Mouse (Mus musculus) lung, postnatal 14 days (tissue): ENCODE results near the gene Galp.
"Not testable (repeated sequence)": the region's sequence is repeated elsewhere in the genome, so short reads cannot be mapped to it uniquely, and the experiment has no call there.

Experiments
- DNase-seq: peaks from one replicate; pipeline ENCODE4 v3.0.0; 2021

Galp gene

DNA sequence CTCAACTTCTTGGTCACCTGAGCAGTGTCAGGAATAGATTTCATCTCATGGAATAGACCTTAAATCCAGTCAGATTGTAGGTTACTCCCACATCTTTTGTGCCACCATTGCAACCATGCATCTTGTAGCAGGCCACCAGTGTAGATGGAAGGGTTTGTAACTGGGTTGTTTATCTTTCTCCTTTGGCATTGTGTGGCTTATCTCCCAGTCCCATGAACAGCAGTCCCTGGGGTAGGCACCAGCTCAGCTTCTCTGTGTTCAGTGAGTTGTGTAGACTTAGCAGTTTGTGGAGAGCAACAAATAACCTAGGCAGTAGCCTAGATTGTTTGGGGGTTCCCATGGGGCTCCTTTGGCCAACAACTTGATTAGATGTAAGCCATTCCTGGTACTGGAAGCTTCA, 14.0 kb upstream of the Galp start:
- DNase-seq: no peak

DNA sequence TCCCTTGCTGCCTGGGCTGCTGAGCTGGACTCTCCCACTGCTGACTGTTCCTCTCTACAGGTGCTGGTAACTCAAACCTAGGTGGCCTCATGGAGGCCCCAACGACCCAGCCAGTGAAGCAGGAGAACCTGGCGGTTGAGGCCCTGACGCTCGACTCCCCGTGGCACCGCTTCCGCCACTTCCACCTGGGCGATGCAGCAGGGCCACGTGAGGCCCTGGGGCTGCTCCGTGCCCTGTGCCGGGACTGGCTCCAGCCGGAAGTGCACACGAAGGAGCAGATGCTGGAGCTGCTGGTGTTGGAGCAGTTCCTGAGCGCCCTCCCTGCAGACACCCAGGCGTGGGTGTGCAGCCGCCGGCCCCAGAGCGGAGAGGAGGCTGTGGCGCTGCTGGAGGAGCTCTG, 13.1 kb upstream of the Galp start:
- no peak for DNase-seq

DNA sequence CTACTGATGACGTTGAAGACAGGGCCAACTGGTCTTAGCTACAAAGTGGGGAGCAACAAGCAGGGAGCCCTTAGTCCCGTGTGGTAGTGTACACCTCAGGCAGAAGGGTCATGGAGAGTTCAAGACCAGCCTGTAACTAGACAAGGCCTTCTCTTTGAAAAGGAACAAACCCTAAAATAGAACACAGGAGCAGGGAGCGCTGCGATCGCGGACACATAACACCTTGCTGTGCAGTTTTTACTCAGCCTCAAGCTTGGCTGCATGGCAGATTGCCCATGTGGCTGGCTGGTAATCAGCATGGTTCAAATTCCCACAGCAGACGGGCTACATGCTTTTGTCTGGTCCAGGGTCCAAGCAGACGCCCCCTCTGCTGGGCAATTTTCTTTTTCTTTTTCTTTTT, 12.4 kb upstream of the Galp start:
- no peak for DNase-seq

DNA sequence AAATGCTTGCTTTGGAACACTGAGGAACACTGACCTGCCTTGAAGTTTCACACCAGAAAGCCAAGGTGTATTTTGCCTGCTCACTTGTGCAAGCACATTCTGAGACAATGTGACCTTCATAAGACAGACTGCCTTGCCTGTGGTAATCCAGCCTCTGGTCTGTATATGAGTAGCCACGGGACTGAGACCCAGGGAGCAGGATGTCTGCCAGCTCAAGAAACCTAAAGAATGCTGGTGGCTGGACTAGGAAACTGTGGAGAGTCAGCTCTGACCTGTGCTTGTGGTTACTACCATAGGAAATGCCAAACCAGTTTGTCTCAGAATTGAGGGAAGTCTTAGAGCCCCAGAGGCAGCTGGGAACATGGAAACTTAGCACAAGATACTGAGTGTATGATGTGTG, 11.5 kb upstream of the Galp start:
- no peak for DNase-seq

DNA sequence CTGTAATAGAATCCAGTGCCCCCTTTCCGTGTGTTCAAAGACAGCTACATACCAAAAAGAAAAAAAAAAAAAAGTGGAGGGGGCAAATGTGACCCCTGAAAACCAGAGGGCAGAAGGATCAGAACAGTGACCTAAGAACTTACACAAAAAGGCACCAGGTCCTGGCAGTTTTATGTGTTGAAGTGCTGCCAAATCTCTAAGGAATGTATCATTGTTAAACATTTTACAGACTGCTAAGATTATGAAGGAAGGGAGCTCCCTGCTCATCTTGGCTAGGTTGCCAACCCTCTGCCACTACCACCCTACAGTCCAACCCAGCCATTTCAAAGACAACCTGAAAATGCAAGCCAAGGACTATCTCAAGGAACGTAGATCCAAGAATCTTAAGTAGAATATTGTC, 10.7 kb upstream of the Galp start:
- no peak for DNase-seq

DNA sequence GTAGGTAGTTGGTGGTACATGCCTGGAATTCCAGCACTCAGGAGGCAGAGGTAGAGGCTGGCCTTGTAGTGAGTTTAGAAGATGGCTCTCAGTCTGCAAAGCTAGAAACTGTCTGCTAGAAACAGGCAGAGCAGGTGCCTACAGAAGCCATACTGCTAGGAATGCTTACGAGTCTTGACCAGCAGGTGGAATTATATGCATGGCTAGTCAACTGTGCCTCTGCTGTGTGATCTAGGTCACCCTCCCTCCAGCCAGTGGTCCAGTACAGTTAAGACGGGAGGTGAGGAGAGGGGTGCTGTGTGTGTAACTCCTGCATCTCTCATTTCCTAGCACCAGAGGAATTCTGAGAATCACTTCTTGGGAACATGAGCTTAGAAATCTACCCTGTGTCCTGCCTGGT, 10.1 kb upstream of the Galp start:
- DNase-seq: no peak

DNA sequence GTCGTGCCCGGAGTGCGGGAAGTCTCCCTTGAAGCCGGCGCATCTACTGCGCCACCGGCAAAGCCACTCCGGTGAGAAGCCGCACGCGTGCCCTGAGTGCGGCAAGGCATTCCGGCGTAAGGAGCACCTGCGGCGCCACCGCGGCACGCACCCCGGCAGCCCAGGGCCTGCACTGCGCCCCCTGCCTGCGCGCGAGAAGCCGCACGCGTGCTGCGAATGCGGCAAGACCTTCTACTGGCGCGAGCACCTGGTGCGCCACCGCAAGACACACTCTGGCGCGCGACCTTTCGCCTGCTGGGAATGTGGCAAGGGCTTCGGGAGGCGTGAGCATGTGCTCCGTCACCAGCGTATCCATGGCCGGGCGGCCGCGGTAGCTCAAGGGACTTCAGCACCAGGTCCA, 7.3 kb upstream of the Galp start:
- DNase-seq: no peak

DNA sequence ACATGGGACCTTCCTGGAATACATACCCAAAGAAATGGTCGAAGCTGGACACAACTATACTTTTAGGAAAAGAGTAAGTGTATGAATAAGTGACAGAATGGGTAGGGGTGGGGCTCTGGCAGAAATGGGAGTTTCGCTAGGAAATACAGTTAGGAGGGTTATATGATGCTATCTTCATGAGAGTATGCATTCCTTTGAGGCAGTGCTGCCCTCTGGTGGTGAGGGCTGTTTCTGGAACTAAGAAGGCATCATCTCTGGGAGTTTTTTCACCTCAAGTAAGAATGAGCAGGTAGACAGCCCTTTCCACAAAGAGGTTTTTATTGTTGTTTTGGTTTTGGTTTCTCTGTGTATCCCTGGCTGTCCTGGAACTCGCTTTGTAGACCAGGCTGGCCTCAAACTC, 5.5 kb upstream of the Galp start:
- peak; percentile 86 for DNase-seq

DNA sequence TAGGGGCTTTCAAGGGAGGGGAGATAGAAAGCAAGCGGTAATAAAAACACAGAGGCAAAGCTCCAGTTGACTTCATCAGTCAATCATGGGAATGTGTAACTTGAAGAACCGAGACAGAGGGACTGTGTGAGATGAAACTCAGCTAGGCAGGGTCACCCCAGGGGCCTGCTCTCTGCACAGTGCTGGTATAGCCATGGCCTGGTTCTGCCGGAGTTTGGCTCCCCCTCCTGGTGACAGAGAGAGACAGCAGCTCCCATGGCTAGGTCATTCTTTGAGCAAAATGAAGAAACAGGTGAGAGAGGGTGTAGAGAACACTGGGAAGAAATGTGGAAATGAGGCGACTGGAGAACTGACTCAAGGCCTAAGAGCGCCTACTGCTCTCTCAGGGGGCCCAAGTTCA, 2.8 kb upstream of the Galp start:
- DNase-seq: peak; percentile 74

DNA sequence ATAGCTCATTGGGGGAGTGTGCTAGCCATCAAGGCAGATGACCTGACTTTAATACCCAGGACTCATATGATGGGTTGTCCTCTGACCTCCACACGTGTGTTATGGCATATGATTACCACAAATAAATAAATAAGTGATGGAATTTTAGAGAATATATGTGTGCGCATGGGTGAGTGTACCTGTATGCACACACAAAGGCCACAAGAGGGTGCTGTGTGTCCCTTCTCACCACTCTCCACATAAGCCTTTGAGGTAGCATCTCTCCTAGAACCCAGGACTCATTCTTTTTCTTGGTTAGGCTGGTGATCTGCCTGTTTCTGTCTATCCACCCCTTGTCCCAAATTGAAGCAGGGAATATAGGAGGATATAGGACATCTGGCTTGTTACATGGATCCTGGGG, 1.1 kb upstream of the Galp start:
- no peak for DNase-seq

DNA sequence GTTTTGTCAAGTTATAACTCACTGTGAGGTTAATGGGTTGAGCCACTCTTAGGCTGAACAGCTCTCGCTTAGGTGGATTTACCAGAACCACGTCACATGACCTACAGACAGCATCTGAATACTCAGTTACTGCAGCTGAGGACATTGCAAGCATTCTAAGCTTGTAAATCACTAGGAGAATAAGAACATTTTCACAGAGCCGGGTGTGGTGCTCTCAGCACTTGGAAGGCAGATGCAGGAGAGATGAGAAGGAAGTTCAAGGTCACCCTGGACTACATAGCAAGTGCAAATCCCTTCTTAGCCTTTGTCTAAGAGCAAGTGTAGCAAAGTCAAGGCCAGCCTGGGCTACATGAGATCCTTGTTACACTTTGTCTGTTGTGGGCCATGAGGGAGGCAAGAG, 7.3 kb downstream of the Galp start:
- DNase-seq: no peak

DNA sequence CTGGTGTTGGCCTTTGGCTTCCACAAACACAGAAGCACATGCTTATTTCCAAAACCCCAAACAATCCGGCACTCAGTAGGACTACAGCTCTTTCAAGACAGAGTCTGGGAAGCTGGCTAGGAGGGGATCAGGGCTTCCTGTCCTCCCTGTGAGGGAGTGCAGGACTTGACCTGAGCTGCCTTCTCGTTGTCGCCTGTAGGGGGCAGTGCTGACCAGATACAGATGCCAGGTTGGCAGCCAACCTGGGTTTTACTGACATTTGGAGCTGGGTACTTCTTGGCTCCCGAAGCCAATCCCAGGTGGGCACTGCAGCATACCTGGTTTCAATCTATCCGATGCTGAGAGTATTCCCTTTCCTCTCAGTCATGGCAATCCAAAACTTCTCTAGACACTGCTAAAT, 16.3 kb downstream of the Galp start:
- DNase-seq: peak; percentile 35

DNA sequence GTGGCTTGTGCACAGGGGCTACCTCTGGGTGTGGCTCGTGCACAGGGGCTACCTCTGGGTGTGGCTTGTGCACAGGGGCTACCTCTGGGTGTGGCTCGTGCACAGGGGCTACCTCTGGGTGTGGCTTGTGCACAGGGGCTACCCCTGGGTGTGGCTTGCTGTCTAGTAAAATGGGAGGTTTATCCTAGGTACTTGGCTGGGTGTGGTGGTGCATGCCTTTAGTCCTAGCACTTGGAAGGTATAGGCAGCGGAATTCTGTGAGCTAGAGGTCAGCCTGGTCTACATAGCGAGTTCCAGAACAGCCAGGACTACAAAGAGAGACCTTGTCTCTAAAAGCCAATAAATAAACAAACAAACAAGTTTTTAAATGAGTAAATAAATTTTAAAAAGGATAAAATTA, 17.8 kb downstream of the Galp start:
- DNase-seq: not testable (repeated sequence)

DNA sequence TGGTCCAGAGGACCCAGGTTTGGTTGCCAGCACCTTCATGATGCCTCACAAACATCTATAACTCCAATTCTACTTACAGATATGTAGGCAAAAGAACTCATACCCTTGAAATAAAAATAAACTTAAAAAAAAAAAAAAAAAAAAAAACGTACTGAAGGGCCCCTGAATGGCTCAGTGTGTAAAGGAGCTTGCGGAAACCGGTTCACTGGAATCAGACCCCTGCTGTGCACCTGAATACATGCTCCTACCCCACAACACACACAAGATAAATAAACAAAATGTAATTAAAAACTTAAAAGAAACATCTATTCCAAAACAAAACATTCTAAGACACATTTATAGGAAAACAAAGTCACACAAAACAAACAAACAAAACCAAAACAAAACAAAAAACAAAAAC, 23.3 kb downstream of the Galp start:
- DNase-seq: no peak

DNA sequence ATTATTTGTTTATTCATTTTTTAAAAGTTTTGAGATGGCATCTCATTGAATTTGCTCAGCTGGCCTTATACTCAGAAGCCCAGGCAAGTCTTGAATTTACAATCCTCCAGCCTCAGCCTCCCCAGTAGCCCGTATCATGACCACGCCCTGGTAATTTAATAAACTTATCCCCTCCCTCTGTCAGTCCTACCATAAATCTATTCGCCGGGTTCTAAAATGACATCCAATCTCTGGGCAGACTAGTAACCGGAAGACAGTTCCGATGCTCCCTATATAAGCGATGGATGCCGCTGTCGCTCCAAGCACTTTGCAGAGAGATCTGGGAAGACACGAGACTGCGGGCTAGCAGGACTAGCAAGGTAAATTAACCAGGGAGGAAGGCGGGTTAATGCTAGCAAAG, 25.1 kb downstream of the Galp start, which contains the start of gene Zscan5b:
TSS of gene Zscan5b (plus strand) at position 301 of the 400 bp plus-strand sequence.
- DNase-seq: no peak

DNA sequence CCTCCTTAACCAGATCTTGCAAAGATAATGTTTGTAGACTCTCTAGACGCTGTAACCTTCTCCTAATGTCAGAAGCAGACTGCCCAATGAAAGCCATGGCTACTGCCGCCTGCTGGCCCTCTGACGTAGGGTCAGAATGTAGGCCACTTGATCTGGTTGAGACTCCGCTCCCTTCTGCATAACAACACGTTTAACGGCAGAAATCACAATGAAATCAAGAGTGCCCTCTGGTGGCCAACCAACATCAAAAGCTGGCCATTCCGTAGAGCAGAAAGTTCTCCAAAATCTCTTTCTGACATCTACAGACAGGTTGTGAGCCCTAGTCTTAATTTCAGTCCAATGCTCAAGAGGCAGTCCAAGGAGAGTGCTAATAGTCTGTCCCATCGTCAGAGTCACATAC, 31.6 kb downstream of the Galp start:
- peak; percentile 12 for DNase-seq

DNA sequence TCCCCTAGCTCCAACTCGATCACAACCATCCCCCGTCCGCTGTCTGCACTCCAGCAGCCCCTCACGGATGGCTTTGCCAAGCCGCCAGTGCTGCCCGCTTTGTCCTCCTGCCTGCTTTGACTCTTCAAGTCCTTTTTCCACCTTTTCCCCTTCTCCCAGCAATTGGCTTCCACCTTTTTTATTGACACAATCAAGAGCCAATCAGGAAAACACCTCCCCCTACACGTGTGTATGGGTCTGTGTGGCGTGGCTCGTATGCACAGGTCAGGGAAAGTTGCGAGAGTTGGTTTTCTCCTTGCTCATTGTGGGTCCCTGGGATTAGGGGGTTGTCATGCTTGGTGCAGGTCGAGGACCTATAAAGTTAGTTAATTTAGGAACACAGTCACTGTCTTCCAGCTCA, 42.9 kb downstream of the Galp start:
- DNase-seq: no peak

DNA sequence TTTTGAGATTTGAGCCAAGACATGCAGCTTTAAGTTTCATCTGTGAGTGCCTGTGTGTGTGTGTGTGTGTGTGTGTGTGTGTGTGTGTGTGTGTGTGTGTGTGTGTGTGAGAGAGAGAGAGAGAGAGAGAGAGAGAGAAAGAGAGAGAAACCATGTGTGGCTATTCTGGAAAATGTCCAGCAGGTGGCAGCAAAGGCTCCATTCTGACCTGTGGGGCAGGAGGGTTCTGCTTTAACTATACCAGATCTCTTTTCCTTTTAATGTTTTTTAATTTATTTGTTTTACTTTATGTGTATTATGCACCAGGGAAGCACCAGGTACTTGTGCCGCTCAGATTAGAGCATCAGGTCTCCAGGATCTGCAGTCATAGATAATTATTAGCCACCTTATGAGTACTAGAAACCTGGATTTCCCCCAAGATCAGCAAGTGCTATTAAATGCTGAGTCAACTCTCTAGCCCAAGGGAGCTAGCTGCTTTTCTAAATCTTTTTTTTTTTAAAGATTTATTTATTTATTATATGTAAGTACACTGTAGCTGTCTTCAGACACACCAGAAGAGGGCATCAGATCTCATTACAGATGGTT, 44.0 kb downstream of the Galp start:
- DNase-seq: peak; percentile 63

DNA sequence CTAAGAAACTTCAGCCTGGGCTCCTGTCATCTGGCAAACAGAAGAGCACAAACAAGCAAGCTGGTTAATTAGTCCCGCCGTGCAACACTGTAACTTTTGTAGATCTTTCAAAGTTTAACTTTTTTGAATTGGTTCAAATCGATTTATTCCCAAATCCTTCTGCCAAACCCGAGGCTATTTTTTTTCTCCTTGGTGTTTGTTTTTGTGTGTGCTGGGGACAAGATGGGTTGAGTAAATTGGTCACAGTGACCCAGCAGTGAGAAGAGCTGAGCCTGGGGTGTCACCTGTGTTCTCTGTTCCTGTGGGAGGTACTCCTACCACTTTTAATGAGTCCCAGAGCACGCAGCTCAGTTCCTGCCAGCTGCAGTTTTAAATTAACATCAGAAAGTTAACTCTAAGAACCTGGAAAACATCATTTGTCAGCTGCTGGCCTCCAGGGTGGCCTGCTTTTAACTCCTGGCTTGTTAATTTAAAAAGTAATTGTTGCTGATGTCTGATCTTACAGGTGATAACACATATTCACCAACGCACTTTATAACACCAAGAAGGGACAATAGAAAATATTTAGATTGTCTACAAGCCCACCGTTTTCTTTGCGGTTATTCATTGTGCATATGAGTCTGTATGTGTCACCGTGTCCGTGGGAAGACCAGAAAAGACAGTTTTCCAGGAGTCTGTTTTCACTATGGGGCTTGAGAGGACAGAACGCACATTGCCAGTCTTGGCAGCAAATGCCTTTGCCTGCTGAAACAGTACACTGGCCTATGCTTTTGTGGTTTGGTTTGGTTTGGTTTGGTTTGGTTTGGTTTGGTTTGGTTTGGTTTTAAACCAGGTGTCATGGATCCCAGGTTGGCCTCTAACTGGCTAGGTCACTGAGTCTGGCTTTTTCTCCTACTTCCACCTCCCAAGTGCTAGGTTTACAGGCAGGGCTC, 47.7 kb downstream of the Galp start:
- DNase-seq: no peak

DNA sequence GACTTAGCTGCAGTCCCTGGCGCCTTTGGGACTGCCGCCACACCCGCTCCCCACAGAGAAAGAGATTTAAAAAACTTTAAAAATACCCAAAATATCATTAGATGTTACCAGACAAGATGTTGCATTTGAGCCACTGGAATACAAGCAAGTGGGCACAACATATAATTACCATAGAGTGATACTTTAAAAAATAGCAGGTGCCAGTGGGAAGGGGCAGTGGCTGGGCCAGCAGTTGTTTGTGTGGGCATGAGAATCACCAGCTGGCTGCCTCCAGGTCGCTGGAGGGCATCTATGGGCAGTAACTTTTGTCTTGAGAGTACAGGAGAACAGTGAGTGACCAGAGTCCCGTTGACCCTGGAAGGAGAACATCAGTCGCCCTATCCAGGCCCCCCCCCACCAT, 55.5 kb downstream of the Galp start, which contains the start of gene Epp13:
TSS of gene Epp13 (plus strand) at position 301 of the 400 bp plus-strand sequence.
- no peak for DNase-seq

DNA sequence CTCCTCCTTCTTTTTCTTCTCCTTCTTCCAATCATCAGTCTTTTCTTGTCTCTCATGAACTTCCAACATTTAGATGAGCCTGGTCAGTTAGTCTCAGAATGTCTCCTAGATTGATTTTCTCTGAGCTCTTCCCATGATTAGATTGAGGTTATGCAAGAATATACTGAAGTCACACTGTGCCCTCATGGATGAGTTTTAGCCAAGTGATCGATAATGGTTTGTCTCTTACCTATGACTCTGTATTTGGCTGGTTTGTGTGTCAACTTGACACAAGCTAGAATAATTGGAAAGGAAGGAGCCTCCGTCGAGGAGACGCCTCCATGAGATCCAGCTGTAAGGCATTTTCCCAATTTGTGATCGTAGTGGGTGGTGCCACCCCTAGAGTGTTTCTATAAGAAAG, 57.6 kb downstream of the Galp start:
- DNase-seq: no peak

DNA sequence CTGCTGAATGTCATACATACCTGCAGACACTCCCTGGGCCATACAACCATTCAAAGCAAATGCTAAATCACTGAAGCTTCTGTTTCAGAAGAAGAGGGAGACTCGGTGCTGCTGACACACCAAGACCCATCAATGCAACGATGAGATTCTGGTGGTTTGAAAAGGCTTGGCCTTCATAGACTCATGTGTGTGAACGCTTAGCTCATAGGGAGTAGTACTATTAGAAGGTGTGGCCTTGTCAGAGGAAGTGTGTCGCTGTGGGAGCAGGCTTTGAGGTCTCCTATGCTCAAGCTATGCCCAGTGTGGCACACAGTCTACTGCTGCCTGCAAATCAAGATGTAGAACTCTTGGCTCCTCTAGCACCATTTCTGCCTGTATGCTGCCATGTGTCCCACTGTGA, 60.5 kb downstream of the Galp start:
- DNase-seq: no peak

DNA sequence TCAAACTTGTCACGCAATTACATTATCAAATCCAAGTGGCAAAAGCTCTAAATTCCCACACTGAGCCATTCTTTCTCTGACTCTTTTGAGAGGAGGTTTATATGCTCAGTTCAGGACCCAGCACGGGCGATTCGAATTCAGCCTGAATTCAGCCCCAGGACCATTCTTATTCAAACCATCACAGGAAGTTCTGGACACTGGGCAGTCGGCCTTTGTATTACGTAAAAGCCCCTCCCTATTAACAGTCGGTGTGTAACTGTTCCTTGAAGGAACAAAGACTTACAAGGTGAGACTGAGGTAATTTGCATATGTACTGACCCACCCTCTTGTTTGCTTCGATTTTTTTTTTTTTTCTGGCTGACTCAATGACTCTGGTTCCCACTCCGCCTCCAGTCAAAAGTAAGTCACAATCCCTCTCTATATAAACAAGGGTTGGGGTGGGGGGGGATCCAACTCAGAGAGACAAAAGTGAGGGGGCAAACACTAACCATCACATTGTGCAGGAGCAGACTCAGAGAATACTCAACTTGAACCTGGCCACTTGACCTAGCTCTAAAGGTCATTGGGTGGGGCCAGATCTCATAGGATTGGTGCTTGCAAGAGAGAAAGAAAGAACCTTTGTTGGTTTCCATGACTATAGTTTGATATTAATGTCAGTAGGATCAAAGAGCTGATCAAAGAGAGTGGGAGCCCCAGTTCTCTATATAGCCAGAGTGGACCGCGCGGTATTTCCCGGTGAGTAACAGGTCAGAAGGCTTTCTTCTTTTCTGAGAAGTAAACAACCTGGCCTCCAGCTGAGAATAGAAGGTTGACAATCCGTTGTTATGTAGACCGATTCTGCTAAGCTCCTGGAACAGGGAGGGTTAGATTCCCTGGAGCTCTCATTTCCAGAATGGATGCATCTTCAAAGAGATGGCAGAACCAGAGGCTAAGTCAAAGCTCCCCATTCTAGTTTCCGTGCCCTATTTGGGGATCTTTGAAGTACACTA, 61.6 kb downstream of the Galp start:
- no peak for DNase-seq
